Mouse (Mus musculus) inflammation-experienced regulatory T-cells, adult 6 months (primary cell): Measurements from ENCODE around the gene Smim14. TPM values are rescaled to one million over a fixed set of nuclear protein-coding genes. Genes with fewer than 3 reads are reported as not detected.
A peak's percentile ranks its signal among the peaks of the same experiment; 100 is the strongest.
"Not testable (repeated sequence)": the region's sequence is repeated elsewhere in the genome, so short reads cannot be mapped to it uniquely, and the experiment has no call there.

Experiments
- ATAC-seq: one replicate; pipeline ENCODE4 v1.8.0; 2017
- polyA plus RNA-seq, 3 experiments: library from polyadenylated mRNA; unstranded; fragments of 100-300 nt; shearing (Covaris generic); gene quantifications; one replicate each; pipeline ENCODE4 v1.2.1; 2017

Smim14 gene
- polyA plus RNA-seq = 100 to 1,000 TPM in 2 of 3 experiments, 10 to 100 TPM in 1; 54.0 to 162 (median 147) TPM

GRCm38 (mm10) chr5:65536751-65537419 lies at the start of gene Smim14, which contains the start of gene Ube2k:
TSS of gene Smim14 (minus strand) at chr5:65537184.
TSS of gene Ube2k (plus strand) at chr5:65537233.
- ATAC-seq = peak; percentile 79

GRCm38 (mm10) chr5:65586291-65586690 lies 49.3 kb upstream of the Smim14 start:
- no peak for ATAC-seq

GRCm38 (mm10) chr5:65578545-65578944 lies 41.6 kb upstream of the Smim14 start:
- no peak for ATAC-seq

- no peak for ATAC-seq
These were observed 38.9 kb upstream of the Smim14 start for GRCm38 (mm10) chr5:65575896-65576295.

- no peak for ATAC-seq
These were observed 37.9 kb upstream of the Smim14 start for GRCm38 (mm10) chr5:65574876-65575275.

DNA sequence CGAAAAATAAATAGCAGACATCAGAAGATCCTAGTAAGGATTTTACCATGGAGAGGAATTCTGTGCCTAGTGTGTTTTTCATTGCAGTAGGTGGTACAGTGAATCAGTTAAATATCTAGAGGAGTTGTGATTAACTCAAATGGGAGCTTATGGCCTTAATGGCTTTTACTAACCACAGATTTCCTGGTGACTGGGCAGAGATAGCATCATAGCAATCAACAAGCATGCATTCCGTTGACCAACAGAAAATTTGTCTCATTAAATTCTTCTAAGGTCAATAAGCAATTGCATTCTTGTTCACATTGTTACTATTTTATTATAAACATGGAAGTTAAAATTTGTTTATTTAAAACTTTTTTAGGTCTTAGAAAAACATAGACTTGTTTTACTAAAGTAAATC lies 28.5 kb upstream of the Smim14 start:
- no peak for ATAC-seq

DNA sequence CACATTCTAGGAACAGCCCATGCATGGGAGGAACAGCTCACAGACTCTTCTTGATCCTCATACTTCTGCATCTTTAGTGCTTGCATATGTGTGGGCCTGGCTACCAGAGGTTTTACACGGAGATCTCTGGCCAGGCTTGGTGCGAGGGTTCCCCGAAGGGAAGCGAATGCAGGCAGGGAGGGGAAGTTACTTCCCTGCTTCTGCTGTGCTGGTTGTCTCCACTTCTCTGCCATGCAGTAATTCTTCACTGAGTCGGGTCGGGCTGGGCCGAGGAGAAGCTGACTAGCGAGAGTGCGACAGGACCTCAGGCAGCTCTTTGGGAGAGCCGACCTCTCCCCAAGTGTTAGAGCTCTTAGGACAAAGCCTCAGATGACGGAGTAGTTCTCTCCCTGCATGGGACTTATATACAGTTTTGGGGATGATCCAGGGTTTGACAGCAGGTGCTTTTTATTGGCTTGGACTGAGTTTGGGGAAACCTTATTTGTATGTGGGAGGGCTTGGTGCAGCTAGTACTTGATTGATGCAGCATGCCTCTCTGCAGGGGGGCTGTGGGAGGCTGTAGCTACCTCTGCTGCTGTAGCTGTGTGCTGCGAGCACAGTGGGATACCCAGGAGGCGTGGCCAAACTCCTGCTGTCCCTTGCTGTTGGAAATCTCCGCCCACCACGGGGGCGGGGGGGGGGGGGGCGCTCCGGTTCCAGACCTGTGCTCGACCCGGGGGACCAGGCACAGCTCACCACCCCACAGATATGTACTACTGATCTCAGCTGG lies 24.3 kb upstream of the Smim14 start:
- ATAC-seq = no peak

- ATAC-seq = no peak
These were observed 20.1 kb upstream of the Smim14 start for GRCm38 (mm10) chr5:65557109-65557508.

DNA sequence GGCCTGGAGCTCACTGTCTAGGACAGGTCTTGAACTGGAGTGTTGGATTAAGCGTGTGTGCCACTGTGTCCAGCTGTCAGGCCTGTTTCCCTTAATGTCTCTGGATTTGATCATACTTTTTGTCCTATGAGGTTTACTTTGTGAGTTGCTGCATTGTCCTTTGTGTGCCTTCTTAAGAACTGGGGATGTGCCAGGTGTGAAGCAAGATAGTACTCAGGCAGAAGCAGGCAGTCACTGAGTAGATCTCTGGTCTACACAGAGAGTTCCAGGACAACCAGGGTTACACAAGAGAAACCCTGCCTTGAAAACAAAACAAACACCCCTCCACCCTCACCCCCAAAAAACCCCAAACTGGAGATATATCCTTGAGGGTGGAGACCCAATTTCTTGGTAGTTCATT lies 12.7 kb upstream of the Smim14 start:
- no peak for ATAC-seq

DNA sequence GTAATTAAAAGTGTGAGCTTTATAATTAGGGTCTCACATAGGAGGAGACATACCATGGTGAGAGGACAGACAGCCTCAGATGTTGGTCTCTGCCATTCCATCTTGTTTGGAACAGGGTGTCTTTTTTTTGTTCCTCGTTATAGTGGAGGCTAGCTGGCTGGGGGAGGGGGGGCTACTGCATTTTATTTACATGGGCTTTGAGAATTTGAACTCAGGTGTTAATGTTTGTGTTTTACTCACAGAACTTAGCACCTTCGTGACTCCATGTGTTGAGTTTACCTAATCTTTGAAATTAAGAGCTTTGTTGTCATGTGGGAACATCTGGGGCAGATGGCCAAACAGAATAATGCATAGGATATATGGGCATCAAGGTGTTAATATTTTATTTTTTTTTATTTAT lies 7.6 kb upstream of the Smim14 start:
- no peak for ATAC-seq

- ATAC-seq = no peak
These were observed 6.5 kb upstream of the Smim14 start for GRCm38 (mm10) chr5:65543491-65543890.

- ATAC-seq = no peak
These were observed 4.9 kb upstream of the Smim14 start for GRCm38 (mm10) chr5:65541889-65542288.

GRCm38 (mm10) chr5:65539786-65540185 lies 2.8 kb upstream of the Smim14 start:
- ATAC-seq = no peak

DNA sequence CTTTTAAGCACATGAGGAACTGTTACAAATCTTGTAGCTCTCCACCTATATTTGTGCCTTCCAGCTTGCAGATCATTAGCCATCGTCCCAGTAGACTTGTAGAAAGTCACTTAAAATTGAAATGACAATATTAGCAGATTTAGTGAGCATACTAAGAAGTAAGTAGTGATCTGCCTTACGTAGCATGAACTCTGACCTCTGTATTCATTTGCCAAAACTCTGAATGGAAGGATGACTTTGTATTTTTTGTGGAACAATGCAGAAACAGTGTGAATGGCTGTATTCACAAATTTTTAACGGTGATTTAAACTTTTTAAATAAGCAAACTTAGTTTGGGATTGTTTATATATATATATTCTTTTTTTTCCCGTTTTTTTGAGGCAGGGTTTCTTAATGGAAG lies 1.8 kb upstream of the Smim14 start:
- no peak for ATAC-seq

DNA sequence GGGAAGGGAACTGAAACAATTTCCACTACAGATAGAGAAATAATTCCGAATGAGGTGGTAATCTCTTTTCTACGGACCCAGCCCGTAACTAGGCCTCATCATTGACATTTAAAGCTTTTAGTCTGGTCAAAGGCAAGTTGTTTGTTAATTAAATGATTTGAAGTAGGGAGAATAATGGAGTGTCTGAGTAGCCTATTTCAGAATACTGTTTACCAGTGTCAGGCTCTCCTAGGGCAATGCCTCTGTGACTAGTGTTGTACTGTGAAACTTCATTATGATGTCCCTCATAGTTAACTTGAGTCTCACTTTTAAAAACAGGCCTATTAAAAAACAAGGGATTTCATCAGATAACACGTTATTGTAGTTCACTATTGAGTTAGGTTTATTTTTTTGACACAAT lies 1.1 kb upstream of the Smim14 start:
- no peak for ATAC-seq

- ATAC-seq = peak; percentile 14
These were observed 562 bp upstream of the Smim14 start for GRCm38 (mm10) chr5:65537420-65538071.

DNA sequence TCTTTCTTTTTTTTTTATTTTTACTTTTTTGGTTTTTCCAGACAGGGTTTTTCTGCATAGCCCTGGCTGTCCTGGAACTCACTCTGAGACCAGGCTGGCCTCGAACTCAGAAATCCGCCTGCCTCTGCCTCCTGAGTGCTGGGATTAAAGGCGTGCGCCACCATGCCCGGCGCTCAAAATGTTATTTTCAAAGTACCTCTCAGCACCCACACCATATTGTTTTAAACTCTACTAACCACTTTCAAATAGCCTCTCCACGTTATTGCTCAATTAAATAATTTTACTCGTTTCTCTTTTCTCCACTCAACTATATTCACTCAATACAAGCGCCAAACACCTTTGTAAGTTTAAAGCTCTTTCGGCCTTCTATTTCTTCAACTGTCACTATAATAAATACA lies 917 bp downstream of the Smim14 start:
- not testable (repeated sequence) for ATAC-seq

DNA sequence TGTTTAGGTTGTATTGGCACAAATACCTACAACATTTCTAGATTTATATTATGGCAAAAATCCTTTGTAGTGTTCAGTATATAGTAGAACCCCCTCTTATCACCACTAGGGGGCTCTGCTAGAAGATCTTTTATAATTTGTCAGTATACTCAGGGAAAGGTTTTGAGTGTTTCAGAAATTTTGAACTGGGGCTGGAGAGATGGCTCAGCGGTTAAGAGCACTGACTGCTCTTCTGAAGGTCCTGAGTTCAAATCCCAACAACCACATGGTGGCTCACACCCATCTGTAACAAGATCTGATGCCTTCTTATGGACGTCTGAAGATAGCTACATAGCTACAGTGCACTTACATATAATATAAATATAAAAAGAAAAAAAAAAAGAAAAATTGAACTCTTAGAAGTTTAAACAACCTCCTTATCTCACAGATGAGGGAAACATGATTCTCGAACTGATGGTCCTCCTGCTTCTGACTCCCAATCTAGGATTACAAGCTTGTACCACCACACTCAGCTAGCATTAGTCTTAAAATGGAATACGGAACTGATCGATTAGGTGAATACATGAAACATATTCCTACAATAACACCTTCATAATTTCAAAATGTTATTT lies 1.4 kb downstream of the Smim14 start:
- ATAC-seq = peak; percentile 33

- no peak for ATAC-seq
These were observed 2.5 kb downstream of the Smim14 start for GRCm38 (mm10) chr5:65534496-65534895.

DNA sequence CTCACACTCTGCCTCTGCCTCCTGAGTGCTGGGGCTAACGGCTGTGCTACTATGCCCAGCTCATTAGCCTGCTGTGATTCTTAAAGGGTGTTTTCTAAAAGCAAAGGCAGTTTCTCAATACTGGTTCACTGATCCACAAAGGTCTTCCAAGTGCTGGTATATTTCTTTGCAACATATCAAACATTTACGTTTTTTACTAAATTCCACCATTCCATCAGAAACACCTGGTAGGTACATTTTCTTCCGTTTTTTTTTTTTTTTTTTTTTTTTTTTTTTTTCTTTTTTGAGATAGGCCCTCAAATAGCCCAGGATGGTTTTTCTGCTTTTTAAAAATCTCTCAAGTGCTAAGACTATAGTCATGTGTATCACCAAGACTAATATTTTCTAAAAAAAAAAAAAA lies 5.7 kb downstream of the Smim14 start:
- ATAC-seq = no peak

GRCm38 (mm10) chr5:65525674-65526443 lies 11.1 kb downstream of the Smim14 start:
- peak; percentile 41 for ATAC-seq

DNA sequence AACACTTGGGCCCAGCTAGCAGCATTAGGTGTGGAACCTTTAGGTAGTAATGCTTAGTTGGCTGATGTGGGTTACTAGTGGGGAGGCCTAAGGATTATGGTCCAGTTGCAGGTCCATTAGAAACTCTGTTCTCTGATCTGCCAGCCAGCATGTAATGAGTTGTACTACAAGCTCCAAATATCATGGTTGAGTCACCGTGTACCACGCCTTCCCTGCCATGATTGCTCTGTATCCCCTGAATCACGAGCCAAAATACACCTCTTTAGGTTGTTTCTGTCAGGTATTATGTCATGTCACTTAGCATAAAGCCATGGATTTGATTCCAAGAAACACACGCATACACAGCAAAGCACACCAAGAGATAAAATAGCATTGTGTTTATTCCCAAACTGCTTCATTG lies 12.2 kb downstream of the Smim14 start:
- ATAC-seq = no peak
